Mouse (Mus musculus) gastrocnemius, postnatal 25 days (tissue): ENCODE measurements around the gene Sipa1. TPM values are rescaled to one million over a fixed set of nuclear protein-coding genes. Genes with fewer than 3 reads are reported as not detected.

Experiments
- DNase-seq: peaks from one replicate; pipeline ENCODE4 v3.0.0; 2022
- microRNA-seq, 2 experiments: library from miRNA; unstranded; fragments of <30 nt; microRNA quantifications; one replicate each; pipeline ENCODE4 v1.2.0; 2021; ENCODE audit warnings: borderline replicate concordance in 2 of 2
- total RNA-seq, 2 experiments: library from RNA; stranded (reverse); gene quantifications; 1 replicate in 1 of 2; 2 replicates in 1 of 2; pipeline ENCODE4 v1.2.3; 2021

Gene Sipa1
- total RNA-seq, 2 experiments from 2014 or later, result 10.0 to 11.5 TPM

DNA sequence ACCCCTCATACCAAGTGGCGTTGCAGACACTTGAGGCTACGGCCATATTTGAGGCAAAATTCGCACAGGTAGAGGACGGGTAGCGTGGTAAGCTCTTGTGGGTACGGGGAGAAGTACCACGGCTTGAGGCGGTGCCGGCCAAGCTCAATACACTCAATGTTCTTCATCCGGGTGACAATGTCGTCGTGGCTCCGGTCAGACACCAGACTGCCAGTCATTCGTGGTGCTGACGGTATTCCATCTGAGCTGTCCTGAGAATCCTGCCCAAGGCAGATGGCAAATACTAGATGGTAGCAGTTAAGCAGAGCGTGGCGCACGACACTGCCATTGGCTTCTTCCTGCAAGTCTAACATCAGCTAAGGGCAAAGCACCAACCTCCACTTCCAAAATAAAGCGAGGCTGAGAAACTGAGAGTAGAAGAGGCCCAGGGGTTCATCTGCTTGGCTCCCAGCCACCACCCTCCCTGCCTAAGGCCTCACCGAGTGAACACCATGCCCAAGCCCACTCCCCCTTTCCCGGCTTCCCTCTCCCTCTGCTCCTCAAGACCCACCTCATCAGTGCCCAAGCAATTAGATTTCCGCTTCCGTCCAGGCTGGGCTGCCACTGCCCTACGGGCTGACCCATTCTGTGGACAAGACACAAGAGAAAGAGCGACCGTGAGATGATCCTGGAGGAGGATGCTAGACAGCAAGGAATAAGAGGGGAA lies 55.6 kb downstream of the Sipa1 start:
- no peak for DNase-seq

DNA sequence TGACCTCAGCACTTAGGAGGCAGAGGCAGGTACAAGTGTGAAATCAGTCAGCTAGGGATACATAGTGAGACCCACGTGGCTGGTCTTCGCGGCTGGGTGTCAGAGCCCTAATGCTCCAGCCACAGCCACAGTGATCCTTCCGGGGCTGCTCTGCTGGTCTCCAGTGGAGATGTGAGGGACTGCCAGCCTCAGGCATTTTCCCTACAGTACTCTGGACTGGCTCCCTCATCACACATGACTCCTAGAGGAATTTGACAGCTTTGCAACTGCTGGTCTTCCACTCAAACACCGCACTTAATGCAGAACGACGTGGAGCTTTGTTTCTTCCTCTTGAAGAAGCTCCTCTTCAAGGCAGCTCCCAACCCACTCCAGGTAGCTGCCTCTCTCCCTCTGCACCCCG lies 57.3 kb downstream of the Sipa1 start:
- no peak for DNase-seq

DNA sequence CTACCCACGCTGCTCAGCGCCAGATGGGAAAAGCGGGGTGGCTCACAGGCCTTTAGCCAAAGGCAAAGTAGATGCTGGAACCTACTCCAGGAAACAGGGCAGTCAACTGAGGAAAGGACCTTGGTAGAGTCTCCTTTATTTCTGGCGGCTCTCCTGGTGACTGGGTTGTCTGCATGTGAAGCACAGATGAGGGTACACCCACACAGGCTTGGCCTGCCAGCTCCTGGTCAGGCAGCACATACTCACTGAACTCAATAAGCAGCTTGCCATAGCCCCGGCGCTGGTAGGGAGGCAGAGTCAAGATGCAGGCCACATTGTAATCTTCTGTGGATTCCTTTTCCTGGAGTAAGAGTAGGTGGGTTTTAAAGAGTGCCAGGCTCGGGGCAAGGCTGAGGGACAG lies 58.4 kb downstream of the Sipa1 start:
- DNase-seq, result no peak

DNA sequence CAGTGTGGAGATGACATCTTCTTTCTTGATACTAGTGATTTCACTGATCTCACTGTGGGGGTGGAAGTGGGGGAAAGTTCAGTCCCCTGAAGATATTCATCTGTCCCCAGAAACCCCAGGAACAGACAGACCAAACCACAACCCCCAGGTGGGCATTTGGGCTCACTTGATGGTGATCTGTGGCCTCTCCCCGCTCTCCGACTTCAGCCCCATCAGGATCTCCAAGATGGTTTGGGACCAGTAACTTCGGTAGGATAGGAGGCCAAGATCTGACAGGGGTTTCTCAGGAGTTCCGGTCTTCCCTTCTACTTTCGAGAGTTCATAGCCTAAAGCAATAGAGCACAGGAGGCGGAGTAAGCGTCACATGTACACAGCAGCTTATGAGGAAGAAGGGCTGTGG lies 59.8 kb downstream of the Sipa1 start:
- DNase-seq, result no peak

DNA sequence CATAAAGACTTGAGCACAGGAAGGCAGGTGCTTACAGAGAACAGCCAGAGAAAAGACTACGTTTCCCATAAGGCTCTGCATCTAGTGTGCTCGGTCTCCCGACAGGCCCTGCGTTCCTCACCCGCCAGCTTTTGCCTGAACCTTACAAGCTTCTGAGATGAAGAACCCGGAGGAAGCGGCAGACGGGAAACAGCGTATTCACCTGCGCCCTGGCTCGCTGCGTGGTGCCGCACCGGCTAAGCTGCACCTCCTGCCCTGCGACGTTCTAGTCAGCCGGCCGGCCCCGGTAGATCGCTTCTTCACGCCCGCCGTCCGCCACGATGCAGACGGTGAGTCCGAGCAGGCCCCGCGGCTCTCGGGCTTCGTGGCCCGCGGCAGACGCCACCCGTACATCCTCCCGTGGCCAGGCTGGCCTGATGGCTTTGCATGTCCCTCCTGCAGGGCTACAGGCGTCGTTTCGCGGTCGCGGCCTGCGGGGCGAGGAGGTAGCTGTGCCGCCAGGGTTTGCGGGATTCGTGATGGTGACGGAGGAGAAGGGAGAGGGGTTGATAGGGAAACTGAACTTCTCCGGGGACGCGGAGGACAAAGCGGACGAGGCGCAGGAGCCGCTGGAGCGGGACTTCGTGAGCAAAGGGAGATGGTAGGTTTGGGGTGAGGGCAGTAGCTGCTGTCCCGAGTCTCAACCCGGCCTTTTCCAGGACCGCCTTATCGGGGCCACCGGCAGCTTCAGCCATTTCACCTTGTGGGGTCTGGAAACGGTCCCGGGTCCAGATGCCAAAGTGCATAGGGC lies 61.6 kb downstream of the Sipa1 start, which contains the start of gene Rnaseh2c:
Rnaseh2c (plus strand) TSS at position 122 of the 790 bp plus-strand sequence.
- peak; percentile 64 for DNase-seq

Small RNA genes within 50 kb of the gene (microRNA-seq; reads per million reads assigned to microRNA genes)
- 0 reads per million in 2 experiments for gene Mir6987

Other genes starting within 250 kb of the Sipa1 start
- gene Drap1, start 238.7 kb downstream of the Sipa1 start, total RNA-seq, result 100 to 1,000 TPM; 473 to 502 TPM
- 10 to 100 TPM; 32.1 to 33.5 TPM for gene AI837181, start 238.6 kb downstream of the Sipa1 start, total RNA-seq
- gene Fosl1, start 216.2 kb downstream of the Sipa1 start, total RNA-seq, result not detected
- gene Ccdc85b, start 205.8 kb downstream of the Sipa1 start, total RNA-seq, result 1 to 10 TPM; 4.5 to 6.6 TPM
- gene Fibp, start 203.1 kb downstream of the Sipa1 start, total RNA-seq, result 10 to 100 TPM; 36.9 to 38.4 TPM
- gene Ctsw, start 195.2 kb downstream of the Sipa1 start, total RNA-seq, result not detected
- 10 to 100 TPM in 1 of 2 experiments, 1 to 10 TPM in 1; 7.8 to 12.2 TPM for gene Efemp2, start 189.8 kb downstream of the Sipa1 start, total RNA-seq
- gene Mus81, start 175.3 kb downstream of the Sipa1 start, total RNA-seq, result 10 to 100 TPM; 20.3 to 21.6 TPM
- gene Cfl1, start 173.3 kb downstream of the Sipa1 start, total RNA-seq, result 100 to 1,000 TPM in 1 of 2 experiments, 10 to 100 TPM in 1; 83.6 to 106 TPM
- gene 1700020D05Rik, start 159.9 kb downstream of the Sipa1 start, total RNA-seq, result under 1 TPM; 0.64 to 0.88 TPM
- 1 to 10 TPM; 6.9 to 7.5 TPM for gene Snx32, start 153.2 kb downstream of the Sipa1 start, total RNA-seq
- not detected for gene Ovol1, start 103.1 kb downstream of the Sipa1 start, total RNA-seq
- 1 to 10 TPM; 1.4 to 1.5 TPM for gene Ap5b1, start 95.7 kb downstream of the Sipa1 start, total RNA-seq
- 10 to 100 TPM; 45.2 to 47.1 TPM for gene Rnaseh2c, start 61.8 kb downstream of the Sipa1 start, total RNA-seq
- gene Kat5, start 53.5 kb downstream of the Sipa1 start, total RNA-seq, result 10 to 100 TPM; 15.6 to 15.7 TPM
- 10 to 100 TPM; 12.5 to 13.7 TPM for gene Rela, start 26.2 kb downstream of the Sipa1 start, total RNA-seq
- 10 to 100 TPM in 1 of 2 experiments, 1 to 10 TPM in 1; 8.3 to 10.9 TPM for gene Map3k11, start 25.0 kb upstream of the Sipa1 start, total RNA-seq
- 10 to 100 TPM; 13.5 to 13.8 TPM for gene Pcnx3, start 25.2 kb upstream of the Sipa1 start, total RNA-seq
- not detected for gene Kcnk7, start 40.7 kb upstream of the Sipa1 start, total RNA-seq
- gene Ehbp1l1, start 62.6 kb upstream of the Sipa1 start, total RNA-seq, result 100 to 1,000 TPM; 241 to 266 TPM
- 10 to 100 TPM; 24.7 to 24.9 TPM for gene Fam89b, start 65.9 kb upstream of the Sipa1 start, total RNA-seq
- gene Ltbp3, start 77.2 kb upstream of the Sipa1 start, total RNA-seq, result 10 to 100 TPM; 45.7 to 49.6 TPM
- 10 to 100 TPM; 62.2 to 62.8 TPM for gene Scyl1, start 107.7 kb upstream of the Sipa1 start, total RNA-seq
- 1 to 10 TPM; 3.7 to 6.4 TPM for gene Frmd8, start 211.6 kb upstream of the Sipa1 start, total RNA-seq
- gene Slc25a45, start 214.1 kb upstream of the Sipa1 start, total RNA-seq, result 1 to 10 TPM in 1 of 2 experiments, under 1 TPM in 1; 0.59 to 1.3 TPM
- gene Tigd3, start 230.4 kb upstream of the Sipa1 start, total RNA-seq, result under 1 TPM; 0.15 to 0.35 TPM
- gene Dpf2, start 249.3 kb upstream of the Sipa1 start, total RNA-seq, result 10 to 100 TPM; 80.6 to 83.5 TPM